Mouse (Mus musculus): Measurements from ENCODE around the gene Gsg1l.

GRCm38 (mm10) chr7:126012325-126013021 lies 69.7 kb downstream of the Gsg1l start:
- TF ChIP-seq CTCF (IDR thresholded peaks at IDR 0.05; ENCODE audit: extremely low read depth, insufficient read length, insufficient replicate concordance, low read depth, low read length) = no peak
- TF ChIP-seq POLR2A (IDR thresholded peaks at IDR 0.05; ENCODE audit: low read depth, low read length) = no peak

Measured in small intestine, adult 2 months (tissue).